Mouse (Mus musculus) embryonic facial prominence, embryonic 12.5 days (tissue): ENCODE measurements around the gene Fbxw5. TPM values are rescaled to one million over a fixed set of nuclear protein-coding genes. Genes with fewer than 3 reads are reported as not detected.

ENCODE experiments used
- ATAC-seq: fragments of 200-750 bp; cut with Nextera tagmentation; 2 replicates; pipeline ENCODE4 v1.8.0; 2017; ENCODE audit not compliant: insufficient number of reproducible peaks, insufficient read depth, low FRiP score, low TSS enrichment
- H3K27ac ChIP-seq: fragments of 300-500 bp; sonication (generic); 2 replicates; pipeline ENCODE4 v1.5.1; 2016; ENCODE audit warnings: mild to moderate bottlenecking
- H3K27me3 ChIP-seq: fragments of 300-500 bp; sonication (generic); 2 replicates; pipeline ENCODE4 v1.6.1; 2016; ENCODE audit warnings: mild to moderate bottlenecking, moderate library complexity
- H3K36me3 ChIP-seq: fragments of 300-500 bp; sonication (generic); 2 replicates; pipeline ENCODE4 v1.6.1; 2016; ENCODE audit warnings: mild to moderate bottlenecking
- H3K4me1 ChIP-seq: fragments of 300-500 bp; sonication (generic); 2 replicates; pipeline ENCODE4 v1.6.1; 2016
- H3K4me2 ChIP-seq: fragments of 300-500 bp; sonication (generic); replicated peaks from 2 replicates; pipeline ENCODE4 v1.6.1; 2016; ENCODE audit warnings: mild to moderate bottlenecking, moderate library complexity
- H3K4me3 ChIP-seq: fragments of 300-500 bp; sonication (generic); 2 replicates; pipeline ENCODE4 v1.5.1; 2016; ENCODE audit warnings: mild to moderate bottlenecking
- H3K9ac ChIP-seq: fragments of 300-500 bp; sonication (generic); 2 replicates; pipeline ENCODE4 v1.6.1; 2016; ENCODE audit warnings: mild to moderate bottlenecking, moderate library complexity
- H3K9me3 ChIP-seq: fragments of 300-500 bp; sonication (generic); 2 replicates; pipeline ENCODE4 v1.6.1; 2016; ENCODE audit warnings: mild to moderate bottlenecking, moderate library complexity
- WGBS: fragments of 180-500 bp; shearing (Covaris S2); methylation state at CpG from one replicate; pipeline ENCODE4 v1.1.7; 2016; 5-methylcytosine and 5-hydroxymethylcytosine counted together
- polyA plus RNA-seq: library from polyadenylated mRNA; unstranded; fragments of >200 nt; fragmentation: Nextera tagmentation; extraction: Ambion mirVana; gene quantifications from 2 replicates; pipeline ENCODE4 v1.2.1, GENCODE M21; 2016

The Fbxw5 gene
- 81.8 and 82.8 TPM in 2 replicates for polyA plus RNA-seq

GRCm38 (mm10) chr2:25500576-25501405 is at the start of gene Fbxw5:
Gene Fbxw5 (plus strand): TSS chr2:25500750.
- H3K4me2 ChIP-seq: peak within 1 kb of the TSS; percentile 95
- peak within 1 kb of the TSS; percentile 72 for H3K27ac ChIP-seq
- WGBS: under 1% methylated on average over 43 of the region's 44 CpGs
- no peaks in the 10 kb centered on the region for H3K27me3 ChIP-seq
- peaks cover 13% of the 10 kb centered on the region for H3K4me1 ChIP-seq
- peak within 1 kb of the TSS; percentile 82 for H3K4me3 ChIP-seq
- H3K36me3 ChIP-seq: peaks cover 24% of the 10 kb centered on the region
- ATAC-seq: peak; percentile 81
- no peaks in the 10 kb centered on the region for H3K9me3 ChIP-seq
- peak within 1 kb of the TSS; percentile 91 for H3K9ac ChIP-seq

- no peak for ATAC-seq
- Histone ChIP-seq H3K4me1 (no peaks in the 10 kb centered on the region), H3K4me2 (no peak overlapping the region), H3K27ac (no peak overlapping the region), H3K4me3 (no peak overlapping the region), H3K9me3 (no peaks in the 10 kb centered on the region), H3K36me3 (no peaks in the 10 kb centered on the region), H3K9ac (no peak overlapping the region), H3K27me3 (no peaks in the 10 kb centered on the region)
- WGBS: 82% methylated on average over 8 of the region's 8 CpGs
Measured at GRCm38 (mm10) chr2:25450853-25451647, 49.5 kb upstream of the Fbxw5 start.

GRCm38 (mm10) chr2:25452951-25453350 is 47.6 kb upstream of the Fbxw5 start:
- no peak overlapping the region for H3K4me2 ChIP-seq
- 41% methylated on average over 1 of the region's 1 CpGs for WGBS

GRCm38 (mm10) chr2:25456205-25456953 is 44.2 kb upstream of the Fbxw5 start, which contains the start of gene Clic3:
Gene Clic3 (plus strand): TSS chr2:25456838.
- H3K9ac ChIP-seq: no peak within 1 kb of the TSS
- WGBS: 55% methylated on average over 14 of the region's 14 CpGs

More at GRCm38 (mm10) chr2:25452951-25453350, 47.6 kb upstream of the Fbxw5 start:
- H3K9ac ChIP-seq: no peak overlapping the region
- H3K36me3 ChIP-seq: peaks cover 2% of the 10 kb centered on the region; the same call in 1 of the 2 replicates
- ATAC-seq: no peak
- H3K27me3 ChIP-seq: no peaks in the 10 kb centered on the region
- H3K9me3 ChIP-seq: no peaks in the 10 kb centered on the region
- H3K27ac ChIP-seq: no peak overlapping the region
- no peaks in the 10 kb centered on the region for H3K4me1 ChIP-seq
- H3K4me3 ChIP-seq: no peak overlapping the region

GRCm38 (mm10) chr2:25457022-25457896 is 43.3 kb upstream of the Fbxw5 start:
- Histone ChIP-seq H3K4me1 (peaks cover 16% of the 10 kb centered on the region), H3K27ac (no peak overlapping the region), H3K4me3 (no peak overlapping the region), H3K36me3 (peaks cover 14% of the 10 kb centered on the region; the same call in 1 of the 2 replicates), H3K4me2 (no peak overlapping the region), H3K27me3 (no peaks in the 10 kb centered on the region), H3K9ac (no peak overlapping the region), H3K9me3 (no peaks in the 10 kb centered on the region)
- 88% methylated on average over 9 of the region's 9 CpGs for WGBS
- ATAC-seq: no peak

More at GRCm38 (mm10) chr2:25456205-25456953, 44.2 kb upstream of the Fbxw5 start, which contains the start of gene Clic3:
- ATAC-seq: no peak
- Histone ChIP-seq H3K27me3 (no peaks in the 10 kb centered on the region), H3K9me3 (no peaks in the 10 kb centered on the region), H3K27ac (no peak within 1 kb of the TSS), H3K4me3 (no peak within 1 kb of the TSS), H3K36me3 (peaks cover 14% of the 10 kb centered on the region; the same call in 1 of the 2 replicates), H3K4me2 (no peak within 1 kb of the TSS), H3K4me1 (peaks cover 14% of the 10 kb centered on the region)

GRCm38 (mm10) chr2:25458911-25459310 is 41.6 kb upstream of the Fbxw5 start:
- no peak overlapping the region for H3K4me3 ChIP-seq
- ATAC-seq: no peak
- peaks cover 14% of the 10 kb centered on the region; the same call in 1 of the 2 replicates for H3K36me3 ChIP-seq
- no peak overlapping the region for H3K9ac ChIP-seq
- no peak overlapping the region for H3K4me2 ChIP-seq
- H3K27ac ChIP-seq: no peak overlapping the region
- 85% methylated on average over 5 of the region's 5 CpGs for WGBS
- H3K27me3 ChIP-seq: no peaks in the 10 kb centered on the region
- peaks cover 16% of the 10 kb centered on the region for H3K4me1 ChIP-seq
- no peaks in the 10 kb centered on the region for H3K9me3 ChIP-seq

- Histone ChIP-seq H3K27me3 (no peaks in the 10 kb centered on the region), H3K36me3 (peaks cover 14% of the 10 kb centered on the region; the same call in 1 of the 2 replicates), H3K9ac (peak overlapping the region; percentile 71), H3K27ac (no peak overlapping the region; the same call in 1 of the 2 replicates), H3K9me3 (no peaks in the 10 kb centered on the region), H3K4me1 (peaks cover 16% of the 10 kb centered on the region), H3K4me3 (peak overlapping the region; percentile 69), H3K4me2 (peak overlapping the region; percentile 88)
- ATAC-seq: no peak
- WGBS: 34% methylated on average over 5 of the region's 5 CpGs
Measured at GRCm38 (mm10) chr2:25460135-25460534, 40.4 kb upstream of the Fbxw5 start.

- WGBS: under 1% methylated on average over 48 of the region's 48 CpGs
- peak within 1 kb of the TSS; percentile 86 for H3K27ac ChIP-seq
Measured at GRCm38 (mm10) chr2:25460551-25461309, 39.8 kb upstream of the Fbxw5 start, which contains the start of gene Paxx. Gene Paxx (minus strand): TSS chr2:25461094.

GRCm38 (mm10) chr2:25461407-25461806 is 39.1 kb upstream of the Fbxw5 start:
- Histone ChIP-seq H3K4me3 (peak overlapping the region; percentile 69), H3K9ac (peak overlapping the region; percentile 71; the same call in 1 of the 2 replicates), H3K27me3 (no peaks in the 10 kb centered on the region), H3K9me3 (no peaks in the 10 kb centered on the region), H3K4me2 (peak overlapping the region; percentile 88), H3K36me3 (peaks cover 14% of the 10 kb centered on the region; the same call in 1 of the 2 replicates), H3K27ac (peak overlapping the region; percentile 86; the same call in 1 of the 2 replicates), H3K4me1 (peaks cover 16% of the 10 kb centered on the region)
- WGBS: 25% methylated on average over 3 of the region's 3 CpGs
- ATAC-seq: 0 out of 2 replicates have a peak, but pooled peaks have one; percentile 4

More at GRCm38 (mm10) chr2:25460551-25461309, 39.8 kb upstream of the Fbxw5 start, which contains the start of gene Paxx:
- Histone ChIP-seq H3K27me3 (no peaks in the 10 kb centered on the region), H3K9me3 (no peaks in the 10 kb centered on the region), H3K4me1 (peaks cover 16% of the 10 kb centered on the region), H3K9ac (peak within 1 kb of the TSS; percentile 71), H3K4me2 (peak within 1 kb of the TSS; percentile 88), H3K4me3 (peak within 1 kb of the TSS; percentile 69), H3K36me3 (peaks cover 14% of the 10 kb centered on the region; the same call in 1 of the 2 replicates)
- ATAC-seq: peak; percentile 84
